In genomic region chr14:14702399-14703345, GRCm38 (mm10) we compare ENCODE assay signal across 8 mouse cellular contexts. TPM values are rescaled to one million over a fixed set of nuclear protein-coding genes. Genes with fewer than 3 reads are reported as not detected.
DNase-seq lines count a peak whose midpoint lies in the region; ATAC-seq lines count a peak whose summit lies in the region.

No protein-coding gene starts in this region.

- DNase-seq in adrenal gland, adult (ENCODE audit: inconsistent age in 2 of 2, low spot score in 1 of 2), result peak; percentile 93 to 98
- peak; percentile 99 for DNase-seq in embryo, embryonic 10.5 days (ENCODE audit: low spot score)
- peak; percentile 91 for DNase-seq in gastrocnemius, postnatal 14 days
- peak; percentile 86 to 95 for DNase-seq in left cerebral cortex, postnatal 10 days (ENCODE audit: extremely low spot score in 1 of 2, low spot score in 2 of 2)
- DNase-seq in right cerebral cortex, postnatal 25 days, result peak; percentile 83
- DNase-seq in urinary bladder, postnatal 4 days (ENCODE audit: low spot score in 2 of 2), result peak; percentile 86 to 91

- peak; percentile 84 for ATAC-seq in inflammation-experienced regulatory T-cells, adult 6 months
- peak; percentile 98 for ATAC-seq in megakaryocyte-erythroid progenitor cell, adult 5-6 weeks (replicated peaks; ENCODE audit: low FRiP score, low TSS enrichment, poor library complexity, severe bottlenecking)

- intact Hi-C loops in gastrocnemius, postnatal 14 days (cut with DNase I; ENCODE audit: low total_unique reads), result no loop called here
- intact Hi-C loops in left cerebral cortex, postnatal 10 days (cut with DNase I), result loop anchor here (10.0 kb wide), 1 partner anchor 358 kb away; the partner anchor contains the start of gene Il3ra

RNA-seq across cellular contexts. Expression of gene Slc4a7, which starts 0.6 kb away (rescaled TPM):
- 10 to 100 TPM in 1 of 2 experiments, 1 to 10 TPM in 1; 9.7 to 10.9 TPM for total RNA-seq in gastrocnemius, postnatal 14 days (2021)
- polyA plus RNA-seq in inflammation-experienced regulatory T-cells, adult 6 months (2017; shearing (Covaris generic)), result 10 to 100 TPM; 33.3 to 47.0 (median 39.2) TPM
- 10 to 100 TPM; 33.7 to 34.6 TPM for total RNA-seq in left cerebral cortex, postnatal 10 days (2021)
- 27.1 and 29.8 TPM in 2 replicates for total RNA-seq in megakaryocyte-erythroid progenitor cell, adult 5-6 weeks (2014; fragmentation: Nextera tagmentation)
- total RNA-seq in megakaryocyte-erythroid progenitor cell, adult 5-6 weeks (2017), result 32.0 and 35.3 TPM in 2 replicates

Comparison
In these comparisons a context has a peak if more than half of its experiments do, and no peak if none do; other contexts are left out.
1. Peak in every context shown above with its lines: DNase-seq and ATAC-seq.